Comparison of ENCODE assay signal across 8 mouse cellular contexts in the genomic region with DNA sequence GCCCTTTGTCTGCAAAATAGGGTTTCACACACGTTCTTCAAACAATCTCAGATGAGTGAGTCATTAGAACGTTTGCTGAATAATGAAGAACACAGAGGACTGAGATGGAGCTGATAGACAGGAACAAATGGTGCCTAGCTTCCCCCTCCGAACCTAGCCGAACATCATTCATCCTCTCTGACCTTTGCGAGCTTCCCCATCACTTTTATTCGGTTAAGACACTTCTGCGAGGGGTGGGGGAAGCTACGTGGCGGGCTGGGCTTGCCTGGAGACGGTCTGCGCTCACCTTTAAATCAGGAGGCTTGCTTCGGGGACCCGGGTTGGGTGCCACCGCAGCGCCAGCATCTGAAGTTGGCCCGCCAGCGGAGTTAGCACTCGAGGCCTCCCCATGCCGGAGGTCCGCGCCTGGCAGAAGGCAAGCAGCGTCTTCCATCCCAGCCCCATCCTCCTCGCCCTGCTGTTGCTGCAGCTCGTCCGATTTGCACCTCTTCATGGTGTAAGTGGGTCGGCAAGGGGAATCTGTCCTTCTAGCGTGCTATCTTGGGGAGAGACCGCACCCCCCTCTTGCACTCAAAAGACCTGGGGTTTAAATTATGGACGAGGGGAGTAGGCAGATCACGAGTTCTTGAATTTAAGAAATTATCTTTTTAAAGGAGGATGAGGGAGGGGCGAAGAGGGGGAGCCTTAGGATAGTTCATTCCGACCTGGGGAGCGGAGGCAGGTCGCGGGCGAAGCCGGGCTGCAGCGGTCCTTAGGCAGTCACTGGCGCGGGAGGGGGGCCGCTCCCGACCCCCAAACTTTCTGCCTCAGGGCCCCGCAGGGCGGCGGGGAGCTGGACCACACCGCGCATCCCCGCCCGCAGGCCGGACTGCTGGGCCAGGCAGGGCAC. TPM values are rescaled to one million over a fixed set of nuclear protein-coding genes. Genes with fewer than 3 reads are reported as not detected.
DNase-seq lines count a peak whose midpoint lies in the region; ATAC-seq and TF ChIP-seq lines count a peak whose summit lies in the region.

A gene (minus strand): TSS at position 591 of the 889 bp plus-strand sequence.

- H3K4me2 ChIP-seq in embryonic facial prominence, embryonic 15.5 days (replicated peaks): peak within 1 kb of the TSS; percentile 93
- H3K4me2 ChIP-seq in heart, embryonic 15.5 days: peak within 1 kb of the TSS; percentile 87

- peak within 1 kb of the TSS; percentile 87 for H3K27ac ChIP-seq in left cerebral cortex, adult 2 months
- peak within 1 kb of the TSS; percentile 82 for H3K27ac ChIP-seq in embryonic facial prominence, embryonic 15.5 days (replicated peaks)
- H3K27ac ChIP-seq in heart, embryonic 15.5 days: peak within 1 kb of the TSS; percentile 62

- peak within 1 kb of the TSS; percentile 80 for H3K4me3 ChIP-seq in left cerebral cortex, adult 2 months
- peak within 1 kb of the TSS; percentile 78 for H3K4me3 ChIP-seq in embryonic facial prominence, embryonic 15.5 days (replicated peaks)
- peak within 1 kb of the TSS; percentile 70 for H3K4me3 ChIP-seq in heart, embryonic 15.5 days

- H3K36me3 ChIP-seq in embryonic facial prominence, embryonic 15.5 days: no peaks in the 10 kb centered on the region
- no peaks in the 10 kb centered on the region for H3K36me3 ChIP-seq in heart, embryonic 15.5 days

- no peak for TF ChIP-seq CTCF in left cerebral cortex, adult 2 months (IDR thresholded peaks at IDR 0.05)

- peak; percentile 55 for ATAC-seq in embryonic facial prominence, embryonic 15.5 days (ENCODE audit: insufficient number of reproducible peaks, low FRiP score, low TSS enrichment, low read depth)
- ATAC-seq in heart, embryonic 15.5 days (replicated peaks; ENCODE audit: insufficient number of reproducible peaks, insufficient read depth, low FRiP score, low read depth): peak; percentile 47; the same call in 1 of the 2 replicates

- WGBS in embryonic facial prominence, embryonic 15.5 days: under 1% methylated on average over 50 of the region's 50 CpGs
- under 1% methylated on average over 46 of the region's 50 CpGs for WGBS in heart, embryonic 15.5 days

- no peaks in the 10 kb centered on the region for H3K27me3 ChIP-seq in embryonic facial prominence, embryonic 15.5 days
- no peaks in the 10 kb centered on the region for H3K27me3 ChIP-seq in heart, embryonic 15.5 days

- H3K4me1 ChIP-seq in embryonic facial prominence, embryonic 15.5 days: peaks cover 45% of the 10 kb centered on the region
- peaks cover 39% of the 10 kb centered on the region for H3K4me1 ChIP-seq in heart, embryonic 15.5 days (replicated peaks)

- no peaks in the 10 kb centered on the region for H3K9me3 ChIP-seq in embryonic facial prominence, embryonic 15.5 days (replicated peaks)
- H3K9me3 ChIP-seq in heart, embryonic 15.5 days (replicated peaks): no peaks in the 10 kb centered on the region

- DNase-seq in left cerebral cortex, adult 2 months (ENCODE audit: extremely low spot score in 1 of 2, low spot score in 2 of 2): no peak
- DNase-seq in left cerebral cortex, adult 11 months (ENCODE audit: low spot score): no peak
- DNase-seq in adrenal gland, adult 2 months: peak; percentile 51
- DNase-seq in layer of hippocampus, postnatal 25 days (ENCODE audit: extremely low spot score in 1 of 2, low spot score in 1 of 2): no peak
- peak; percentile 43 for DNase-seq in mesoderm, embryonic 11.5 days (ENCODE audit: low read depth, low spot score)
- DNase-seq in thymus, postnatal 36 days: peak; percentile 20 to 25

- H3K9ac ChIP-seq in embryonic facial prominence, embryonic 15.5 days: peak within 1 kb of the TSS; percentile 78
- H3K9ac ChIP-seq in heart, embryonic 15.5 days: peak within 1 kb of the TSS; percentile 75

- intact Hi-C loops in left cerebral cortex, adult 2 months (cut with DNase I): loop anchor here (1.0 to 2.0 kb wide), 3 partner anchors 14 to 26 kb away; a partner anchor contains a TSS

RNA-seq across cellular contexts. Expression of the gene that starts here (rescaled TPM):
- 100 to 1,000 TPM; 178 to 192 TPM for total RNA-seq in left cerebral cortex, adult 2 months (2021)
- total RNA-seq in adrenal gland, adult 2 months (2021): 10 to 100 TPM in 1 of 2 experiments, 1 to 10 TPM in 1; 6.4 to 11.2 TPM
- polyA plus RNA-seq in adrenal gland, adult 2 months (2012; rRNA removed): 12.2 and 15.4 TPM in 2 replicates
- polyA plus RNA-seq in embryonic facial prominence, embryonic 15.5 days (2015; fragmentation: Nextera tagmentation; extraction: Ambion mirVana): 9.8 and 10.7 TPM in 2 replicates
- polyA plus RNA-seq in heart, embryonic 15.5 days (2015; fragmentation: Nextera tagmentation; extraction: Ambion mirVana): 12.9 and 18.8 TPM in 2 replicates
- 100 to 1,000 TPM; 232 to 246 TPM for total RNA-seq in layer of hippocampus, postnatal 25 days (2021)

Comparison
In these comparisons a context has a peak if more than half of its experiments do, and no peak if none do; other contexts are left out.
1. RNA of the gene that starts here (total RNA-seq): 232 to 246 TPM in layer of hippocampus, postnatal 25 days and 178 to 192 TPM in left cerebral cortex, adult 2 months; 6.4 to 11.2 TPM in adrenal gland, adult 2 months; every median in the first group is over 10 times any median in the second.
2. DNase-seq: peak in adrenal gland, adult 2 months (single experiment), mesoderm, embryonic 11.5 days (single experiment) and thymus, postnatal 36 days (2 of 2); none in left cerebral cortex, adult 2 months (0 of 2), left cerebral cortex, adult 11 months (single experiment) and layer of hippocampus, postnatal 25 days (0 of 2).
3. Peak in every context shown above with its lines, with median percentiles within 50 percentile points of each other: H3K27ac ChIP-seq and H3K4me3 ChIP-seq.